Mouse (Mus musculus) gastrocnemius, postnatal 36 days (tissue): Measurements from ENCODE around the gene Gm47283. TPM values are rescaled to one million over a fixed set of nuclear protein-coding genes. Genes with fewer than 3 reads are reported as not detected.

Source experiments
- total RNA-seq, 2 experiments: library from RNA; stranded (reverse); gene quantifications; 2 replicates each; pipeline ENCODE4 v1.2.3; 2021

The Gm47283 gene
- total RNA-seq, 2 experiments from 2014 or later = not detected

Other genes with a start within 250 kb of the Gm47283 start
- not detected for gene Gm21860, start 29.9 kb upstream of the Gm47283 start, total RNA-seq
- not detected for gene Gm21748, start 54.4 kb downstream of the Gm47283 start, total RNA-seq